Mouse (Mus musculus): ENCODE measurements at regions not wholly inside any gene's neighbourhood (a gene's known extent, or its start where the extent isn't known, plus 50 kb on each side); places are given as distances from the start of the nearest gene placed in this dataset.

DNA sequence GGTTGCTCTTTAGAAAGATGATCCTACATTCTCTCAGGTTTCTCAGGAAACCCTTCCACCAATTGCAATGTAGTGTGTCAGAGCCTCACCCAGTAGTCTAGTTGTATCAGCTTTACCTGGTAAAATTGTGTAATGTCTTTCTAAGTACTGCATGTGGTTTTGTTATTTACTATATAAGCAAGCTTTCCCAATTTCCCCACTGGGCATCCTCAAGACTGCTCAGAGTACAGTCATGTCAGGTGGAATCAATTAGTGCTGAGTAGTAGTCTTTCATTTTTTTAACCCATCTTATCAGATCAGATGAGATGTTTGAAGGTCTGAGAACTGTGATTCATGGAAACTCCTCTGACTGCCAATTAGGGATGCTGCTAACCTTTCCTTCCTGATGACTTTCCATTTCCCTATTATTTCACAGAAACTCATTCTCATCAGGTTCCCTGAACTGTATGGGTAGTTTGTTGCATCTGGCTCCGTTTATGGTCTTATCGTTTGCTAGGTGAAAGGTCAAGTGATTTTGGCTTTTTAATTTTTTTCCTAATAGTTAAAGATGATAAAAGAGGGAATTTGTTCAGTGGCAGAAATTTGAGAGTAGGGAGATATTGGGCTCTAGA is 393.6 kb upstream of the Cobl start:
- H3K4me1 ChIP-seq (ENCODE audit: insufficient read depth, low read depth, low read length): no peaks in the 10 kb centered on the region
- H3K9me3 ChIP-seq (ENCODE audit: low read length): no peaks in the 10 kb centered on the region
- no peak overlapping the region for H3K4me2 ChIP-seq (replicated peaks; ENCODE audit: low read depth, low read length)
- H3K27ac ChIP-seq (ENCODE audit: low read length): no peak overlapping the region
- TF ChIP-seq CTCF (IDR thresholded peaks at IDR 0.05) (no peak), EP300 (IDR thresholded peaks at IDR 0.05) (no peak)
- ATAC-seq (no peak), DNase-seq (ENCODE audit: low spot score) (no peak)
- WGBS: 83% methylated on average over 2 of the region's 2 CpGs
- no peak overlapping the region for H3K9ac ChIP-seq (replicated peaks; ENCODE audit: low read depth)
- no peak overlapping the region for H3K4me3 ChIP-seq (ENCODE audit: low read depth, low read length)
- no peaks in the 10 kb centered on the region for H3K27me3 ChIP-seq (replicated peaks; ENCODE audit: insufficient read depth, low read length)
- no peaks in the 10 kb centered on the region for H3K36me3 ChIP-seq (ENCODE audit: insufficient read depth, low read length)

DNA sequence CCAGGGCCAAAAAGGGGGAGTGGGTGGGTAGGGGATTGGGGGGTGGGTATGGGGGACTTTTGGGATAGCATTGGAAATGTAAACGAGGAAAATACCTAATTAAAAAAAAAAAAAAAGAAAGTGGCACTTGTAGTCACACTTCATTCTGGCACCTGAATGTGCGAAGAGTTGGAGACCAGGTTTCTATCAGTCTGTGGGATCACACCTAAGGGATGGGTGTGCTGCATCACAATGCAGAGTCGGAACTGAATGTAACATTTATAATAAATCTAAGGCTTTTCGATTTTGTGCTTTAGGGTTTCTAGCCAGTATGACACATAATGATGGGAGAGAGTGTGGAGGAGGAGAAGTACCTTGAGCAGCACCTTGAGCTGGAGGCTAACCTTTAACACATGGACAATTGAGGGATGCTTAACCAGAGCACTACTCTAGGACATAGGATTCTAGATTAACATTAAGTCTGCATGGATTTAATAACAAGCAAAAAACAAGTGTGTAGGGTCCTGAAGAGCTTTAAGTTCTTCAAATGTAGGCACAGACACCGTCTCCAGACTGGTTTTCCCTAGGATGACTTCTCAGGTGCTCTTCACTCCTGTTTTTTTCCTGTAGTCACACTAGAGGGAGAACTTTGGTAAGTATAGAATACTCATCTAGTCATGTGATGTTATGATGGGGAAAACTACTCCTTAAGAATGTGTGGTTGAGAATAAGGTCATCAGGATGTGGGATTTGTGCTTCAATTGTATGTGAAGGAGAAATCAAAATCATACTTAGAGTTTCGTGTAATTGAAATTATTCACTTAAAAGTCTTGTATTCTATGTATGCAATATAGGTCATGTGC is 392.8 kb upstream of the Cobl start:
- H3K4me1 ChIP-seq (ENCODE audit: insufficient read depth, low read depth, low read length): no peaks in the 10 kb centered on the region
- H3K4me3 ChIP-seq (ENCODE audit: low read depth, low read length): no peak overlapping the region
- H3K36me3 ChIP-seq (ENCODE audit: insufficient read depth, low read length): no peaks in the 10 kb centered on the region
- TF ChIP-seq EP300 (IDR thresholded peaks at IDR 0.05) (no peak), CTCF (IDR thresholded peaks at IDR 0.05) (no peak)
- no peaks in the 10 kb centered on the region for H3K27me3 ChIP-seq (replicated peaks; ENCODE audit: insufficient read depth, low read length)
- H3K27ac ChIP-seq (ENCODE audit: low read length): no peak overlapping the region
- DNase-seq (ENCODE audit: low spot score) (no peak), ATAC-seq (0 out of 2 replicates have a peak, but pooled peaks have one; percentile 12)
- no peak overlapping the region for H3K9ac ChIP-seq (replicated peaks; ENCODE audit: low read depth)
- H3K9me3 ChIP-seq (ENCODE audit: low read length): no peaks in the 10 kb centered on the region
- H3K4me2 ChIP-seq (replicated peaks; ENCODE audit: low read depth, low read length): no peak overlapping the region
- 72% methylated on average over 6 of the region's 6 CpGs for WGBS

DNA sequence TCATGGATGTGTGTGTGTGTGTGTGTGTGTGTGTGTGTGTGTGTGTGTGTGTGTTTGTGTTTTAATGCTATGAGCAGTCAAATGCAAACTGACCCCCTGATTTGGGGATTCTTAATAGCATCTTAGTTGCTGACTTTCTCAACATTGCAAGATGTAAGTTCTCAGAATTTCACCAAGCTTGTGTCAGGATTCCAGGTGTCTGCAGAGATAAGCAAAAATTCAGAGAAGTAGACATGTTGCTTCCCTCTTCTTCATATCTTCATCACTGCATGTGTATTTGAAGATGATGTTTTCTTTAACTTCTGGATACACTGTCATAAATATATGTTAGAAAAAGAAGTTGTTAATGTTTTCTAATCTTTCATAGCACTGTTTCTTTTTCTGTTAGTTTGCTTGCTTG is 383.0 kb upstream of the Cobl start:
- H3K27ac ChIP-seq (ENCODE audit: low read length): no peak overlapping the region
- H3K4me2 ChIP-seq (replicated peaks; ENCODE audit: low read depth, low read length): no peak overlapping the region
- H3K9ac ChIP-seq (replicated peaks; ENCODE audit: low read depth): no peak overlapping the region
- DNase-seq (ENCODE audit: low spot score): no peak
- H3K9me3 ChIP-seq (ENCODE audit: low read length): no peaks in the 10 kb centered on the region
- no peak for TF ChIP-seq EP300 (IDR thresholded peaks at IDR 0.05)
- TF ChIP-seq CTCF (IDR thresholded peaks at IDR 0.05): no peak
- H3K27me3 ChIP-seq (replicated peaks; ENCODE audit: insufficient read depth, low read length): no peaks in the 10 kb centered on the region
- H3K4me1 ChIP-seq (ENCODE audit: insufficient read depth, low read depth, low read length): no peaks in the 10 kb centered on the region
- no peak for ATAC-seq
- H3K4me3 ChIP-seq (ENCODE audit: low read depth, low read length): no peak overlapping the region
- H3K36me3 ChIP-seq (ENCODE audit: insufficient read depth, low read length): no peaks in the 10 kb centered on the region

DNA sequence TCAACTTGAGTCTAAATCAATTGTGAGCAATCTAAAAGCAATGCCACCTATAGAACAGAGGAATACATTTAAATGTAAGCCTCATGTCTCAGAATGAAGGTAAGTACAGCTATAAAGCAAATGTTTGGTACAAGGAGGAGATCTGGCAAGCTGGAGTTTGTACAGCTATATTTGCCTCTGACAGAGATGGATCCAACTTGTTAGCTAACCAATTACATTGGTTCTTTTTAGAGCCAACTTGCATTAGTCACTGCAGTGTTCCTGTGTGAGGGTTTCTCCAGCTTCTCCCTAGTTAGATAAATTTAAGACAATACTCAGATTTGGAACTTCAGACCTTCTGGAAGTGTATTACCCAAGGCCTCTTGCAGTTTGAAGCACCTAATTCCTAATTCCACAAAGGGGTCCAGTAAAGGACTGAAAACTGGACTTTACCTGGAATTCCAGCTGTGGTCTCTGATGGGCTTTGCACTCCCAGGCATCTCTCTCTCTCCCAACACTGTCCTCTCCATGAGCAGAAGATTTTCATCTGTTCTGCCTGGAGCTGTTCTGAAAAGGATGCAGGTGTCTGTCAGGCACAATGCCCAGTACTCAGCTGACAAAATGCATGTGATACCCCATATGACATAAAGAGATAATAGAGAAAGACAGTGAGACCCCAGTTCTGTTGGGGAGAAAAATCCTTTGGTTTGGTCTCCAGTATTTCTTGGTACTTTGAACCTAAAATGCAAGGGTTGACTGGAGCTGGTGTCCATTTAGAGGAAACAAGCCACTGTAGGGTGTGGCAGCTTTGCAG is 379.1 kb upstream of the Cobl start:
- H3K27ac ChIP-seq (ENCODE audit: low read length): no peak overlapping the region
- ATAC-seq (no peak), DNase-seq (ENCODE audit: low spot score) (no peak)
- no peak overlapping the region for H3K4me3 ChIP-seq (ENCODE audit: low read depth, low read length)
- no peaks in the 10 kb centered on the region for H3K9me3 ChIP-seq (ENCODE audit: low read length)
- H3K4me2 ChIP-seq (replicated peaks; ENCODE audit: low read depth, low read length): no peak overlapping the region
- H3K27me3 ChIP-seq (replicated peaks; ENCODE audit: insufficient read depth, low read length): no peaks in the 10 kb centered on the region
- H3K4me1 ChIP-seq (ENCODE audit: insufficient read depth, low read depth, low read length): no peaks in the 10 kb centered on the region
- H3K9ac ChIP-seq (replicated peaks; ENCODE audit: low read depth): no peak overlapping the region
- TF ChIP-seq CTCF (IDR thresholded peaks at IDR 0.05) (no peak), EP300 (IDR thresholded peaks at IDR 0.05) (no peak)
- no peaks in the 10 kb centered on the region for H3K36me3 ChIP-seq (ENCODE audit: insufficient read depth, low read length)

DNA sequence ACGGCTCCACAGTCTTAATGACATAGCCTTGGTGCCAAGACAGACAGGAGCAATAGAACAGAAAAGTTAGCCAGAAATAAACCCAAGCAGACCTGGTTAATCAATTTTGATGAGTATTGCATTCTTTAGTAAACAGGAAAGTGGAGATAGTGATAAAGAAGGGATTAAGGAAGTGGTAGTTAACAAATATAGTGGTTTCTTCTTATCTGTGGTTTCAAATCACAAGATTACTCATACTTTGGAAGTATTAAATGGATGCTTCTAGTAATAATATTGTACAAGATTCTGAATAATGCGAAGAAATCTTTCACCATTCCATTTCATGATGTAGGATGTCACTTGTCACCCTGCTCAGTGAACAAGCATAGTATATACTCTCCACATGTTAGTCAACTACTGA is 376.6 kb upstream of the Cobl start:
- WGBS: 73% methylated on average over 2 of the region's 2 CpGs
- H3K4me1 ChIP-seq (ENCODE audit: insufficient read depth, low read depth, low read length): no peaks in the 10 kb centered on the region
- no peak overlapping the region for H3K9ac ChIP-seq (replicated peaks; ENCODE audit: low read depth)
- H3K9me3 ChIP-seq (ENCODE audit: low read length): no peaks in the 10 kb centered on the region
- H3K36me3 ChIP-seq (ENCODE audit: insufficient read depth, low read length): no peaks in the 10 kb centered on the region
- DNase-seq (ENCODE audit: low spot score): no peak
- no peaks in the 10 kb centered on the region for H3K27me3 ChIP-seq (replicated peaks; ENCODE audit: insufficient read depth, low read length)
- no peak for ATAC-seq
- H3K4me2 ChIP-seq (replicated peaks; ENCODE audit: low read depth, low read length): no peak overlapping the region
- no peak overlapping the region for H3K27ac ChIP-seq (ENCODE audit: low read length)
- no peak for TF ChIP-seq EP300 (IDR thresholded peaks at IDR 0.05)
- TF ChIP-seq CTCF (IDR thresholded peaks at IDR 0.05): no peak
- H3K4me3 ChIP-seq (ENCODE audit: low read depth, low read length): no peak overlapping the region

DNA sequence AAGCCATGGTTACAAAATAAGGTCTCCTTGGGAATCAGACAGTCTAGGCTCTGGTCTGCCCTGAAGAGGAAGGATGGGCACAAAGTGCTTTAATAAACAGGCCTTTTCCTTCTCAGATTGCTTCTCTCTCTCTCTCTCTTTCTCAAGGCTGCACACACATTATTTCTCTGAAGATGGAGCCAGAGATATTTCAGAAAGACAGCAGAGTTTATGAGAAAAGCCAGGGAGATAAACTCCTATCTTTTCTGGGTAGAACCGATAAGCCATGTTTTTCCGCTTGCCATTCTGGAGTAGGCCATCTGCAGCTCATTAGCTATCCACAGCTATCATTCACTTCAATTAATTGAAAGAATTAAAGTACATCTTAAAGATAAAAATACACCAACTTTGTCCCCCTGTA is 373.2 kb upstream of the Cobl start:
- Histone ChIP-seq H3K9me3 (ENCODE audit: low read length) (no peaks in the 10 kb centered on the region), H3K4me3 (ENCODE audit: low read depth, low read length) (no peak overlapping the region), H3K27me3 (replicated peaks; ENCODE audit: insufficient read depth, low read length) (no peaks in the 10 kb centered on the region), H3K4me1 (ENCODE audit: insufficient read depth, low read depth, low read length) (no peaks in the 10 kb centered on the region), H3K9ac (replicated peaks; ENCODE audit: low read depth) (no peak overlapping the region), H3K4me2 (replicated peaks; ENCODE audit: low read depth, low read length) (no peak overlapping the region), H3K27ac (ENCODE audit: low read length) (no peak overlapping the region), H3K36me3 (ENCODE audit: insufficient read depth, low read length) (no peaks in the 10 kb centered on the region)
- ATAC-seq: no peak
- DNase-seq (ENCODE audit: low spot score): no peak
- no peak for TF ChIP-seq CTCF (IDR thresholded peaks at IDR 0.05)
- no peak for TF ChIP-seq EP300 (IDR thresholded peaks at IDR 0.05)
- WGBS: 73% methylated on average over 2 of the region's 2 CpGs
